Mouse (Mus musculus) thymus, postnatal 0 days (tissue): ENCODE measurements at regions not wholly inside any gene's neighbourhood (a gene's known extent, or its start where the extent isn't known, plus 50 kb on each side); places are given as distances from the start of the nearest gene placed in this dataset.

Source experiments
- DNase-seq: peaks from one replicate; pipeline ENCODE4 v3.0.0-alpha.2; 2015; ENCODE audit warnings: low spot score

- peak; percentile 60 for DNase-seq
Observed at GRCm38 (mm10) chr4:56070664-56071334, 538.5 kb upstream of the Klf4 start.

DNA sequence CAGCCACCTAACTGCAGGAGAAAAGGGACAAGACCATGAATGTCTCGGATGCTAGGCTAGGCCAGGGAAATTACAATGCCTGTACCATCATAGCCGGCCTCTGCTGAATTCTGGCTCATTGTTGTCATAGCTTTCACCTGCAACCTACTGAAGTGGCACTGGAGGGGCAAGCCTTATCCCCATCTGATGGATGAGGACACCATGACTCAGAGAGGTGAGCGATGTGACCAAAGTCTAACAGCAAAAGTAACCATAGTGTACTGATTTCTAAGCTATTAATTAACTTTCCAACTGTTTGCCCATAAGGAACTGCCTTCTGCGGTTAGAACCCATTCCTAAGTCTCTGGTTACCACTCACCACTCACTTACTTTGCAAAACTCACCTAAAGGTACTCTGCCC, 536.6 kb upstream of the Klf4 start:
- DNase-seq, result no peak

DNA sequence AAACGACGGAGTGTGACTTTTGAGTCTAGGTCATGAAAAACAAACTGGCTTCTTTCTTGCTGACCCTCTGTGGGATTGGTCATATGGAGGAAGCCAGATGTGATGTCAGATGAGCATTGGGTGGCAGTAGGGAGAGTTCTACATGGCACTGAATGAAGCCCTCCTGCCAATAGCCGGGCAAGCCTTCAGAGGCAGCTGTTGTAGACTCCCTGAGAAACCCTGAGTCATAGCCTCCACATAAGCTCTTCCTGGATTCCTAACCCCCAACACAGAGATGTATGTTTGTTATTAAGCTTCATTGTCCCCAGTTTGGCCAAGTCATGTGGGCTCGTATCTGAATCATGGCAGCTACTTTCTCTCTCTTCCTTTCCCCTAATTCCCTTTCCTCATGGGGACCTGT, 532.4 kb upstream of the Klf4 start:
- no peak for DNase-seq

GRCm38 (mm10) chr4:56051792-56052380, 519.6 kb upstream of the Klf4 start:
- DNase-seq, result no peak

GRCm38 (mm10) chr4:56039327-56039726, 507.1 kb upstream of the Klf4 start:
- DNase-seq, result no peak

GRCm38 (mm10) chr4:56036334-56036733, 504.1 kb upstream of the Klf4 start:
- no peak for DNase-seq

- DNase-seq, result no peak
Observed at GRCm38 (mm10) chr4:56035543-56035942, 503.3 kb upstream of the Klf4 start.

DNA sequence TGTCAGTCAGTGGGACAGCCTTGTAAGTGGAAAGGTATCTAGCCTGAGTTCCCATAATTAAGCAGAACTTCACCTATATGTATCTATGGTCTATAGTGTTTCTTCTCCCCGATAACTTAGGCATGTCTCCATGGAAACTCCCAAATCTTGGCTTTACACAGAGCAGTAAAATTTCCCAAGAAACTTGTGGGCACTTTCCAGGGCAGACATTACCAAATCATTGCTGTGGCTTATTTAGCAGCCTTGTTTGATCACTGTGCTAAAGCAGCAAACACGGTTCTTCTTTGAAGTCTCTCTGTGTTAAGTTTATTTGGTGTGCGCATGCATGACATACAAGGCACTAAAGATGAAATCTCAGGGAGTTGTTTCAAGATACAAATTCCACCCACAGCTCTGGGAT, 496.2 kb upstream of the Klf4 start:
- DNase-seq, result no peak

GRCm38 (mm10) chr4:56027258-56027657, 495.0 kb upstream of the Klf4 start:
- no peak for DNase-seq

GRCm38 (mm10) chr4:56024478-56024877, 492.2 kb upstream of the Klf4 start:
- no peak for DNase-seq

DNA sequence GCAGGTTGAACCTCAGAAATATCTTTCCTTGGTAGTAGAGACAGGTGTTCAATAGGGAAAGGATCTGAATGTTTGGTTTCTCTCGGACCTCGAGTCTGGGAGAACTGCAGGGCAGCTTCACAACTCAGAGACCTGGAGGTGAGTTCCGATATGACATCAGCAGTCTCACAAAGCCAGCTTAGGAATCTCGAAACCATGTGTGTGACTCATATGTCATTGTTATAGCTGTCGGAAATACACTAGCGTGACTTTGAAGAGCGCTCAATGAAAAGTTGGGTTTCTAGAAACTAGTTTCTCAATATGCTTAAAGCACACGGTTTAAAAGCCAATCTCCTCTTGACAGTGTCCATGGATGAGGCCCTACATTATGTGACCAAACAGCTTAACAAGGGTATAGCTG, 485.9 kb upstream of the Klf4 start:
- no peak for DNase-seq

DNA sequence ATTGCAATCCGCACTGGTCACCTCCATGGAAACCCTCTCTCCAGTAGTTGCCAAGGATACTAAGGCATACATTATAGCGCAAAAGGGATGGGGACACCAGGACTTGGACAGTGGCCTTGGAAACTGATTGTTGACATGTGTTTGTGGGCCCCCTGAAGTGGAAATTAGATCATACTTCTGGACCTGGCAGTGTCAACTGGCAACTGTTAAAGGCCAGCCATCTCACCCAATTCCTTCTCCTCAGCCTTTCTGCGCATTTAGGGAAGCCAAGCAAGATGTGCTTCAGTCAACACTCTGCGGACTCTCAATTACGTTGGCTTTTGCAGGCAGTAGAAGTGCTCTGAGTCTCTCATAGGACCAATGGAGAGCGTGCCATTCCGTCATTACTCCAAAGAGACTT, 483.2 kb upstream of the Klf4 start:
- DNase-seq, result no peak

DNA sequence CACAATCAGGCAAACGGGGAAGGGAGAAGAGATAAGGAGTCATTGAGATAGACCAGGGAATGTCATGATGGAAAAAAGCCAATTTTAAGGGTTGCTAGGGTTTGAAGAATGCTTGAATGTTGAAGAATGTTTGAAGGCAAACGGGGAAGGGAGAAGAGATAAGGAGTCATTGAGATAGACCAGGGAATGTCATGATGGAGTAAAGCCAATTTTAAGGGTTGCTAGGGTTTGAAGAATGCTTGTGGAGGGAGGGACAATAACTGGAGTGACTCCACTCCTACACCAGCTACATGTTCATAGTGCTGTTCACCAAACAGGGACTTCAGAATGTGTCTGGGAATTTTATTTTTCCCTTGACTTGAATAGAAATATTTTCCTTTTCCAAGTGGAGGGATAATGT, 476.0 kb upstream of the Klf4 start:
- DNase-seq, result no peak

GRCm38 (mm10) chr4:56004227-56004626, 472.0 kb upstream of the Klf4 start:
- DNase-seq, result no peak

DNA sequence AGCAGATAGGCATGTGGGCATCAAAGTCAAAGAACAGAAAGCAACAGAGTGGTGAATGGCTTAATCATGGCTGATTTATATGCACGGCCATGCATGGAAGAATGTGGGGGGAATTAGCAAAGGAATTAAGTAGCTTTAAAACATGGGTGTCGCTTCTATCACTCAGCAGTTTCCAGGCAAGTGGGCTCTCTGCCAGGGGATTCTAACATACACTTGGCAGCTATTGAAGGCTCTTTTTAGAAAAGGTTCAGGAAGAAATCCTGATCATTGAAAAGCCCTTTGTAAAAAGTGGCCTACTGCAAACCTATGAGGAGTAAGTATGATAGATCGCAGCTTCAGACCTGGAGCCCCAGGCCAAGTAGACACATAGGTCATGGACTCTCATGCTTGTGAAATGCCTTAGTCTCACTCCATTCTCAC, 469.1 kb upstream of the Klf4 start:
- no peak for DNase-seq

GRCm38 (mm10) chr4:55984026-55984425, 451.8 kb upstream of the Klf4 start:
- no peak for DNase-seq

- no peak for DNase-seq
Observed at GRCm38 (mm10) chr4:55978539-55978938, 446.3 kb upstream of the Klf4 start.

- DNase-seq, result no peak
Observed at GRCm38 (mm10) chr4:55976265-55976664, 444.0 kb upstream of the Klf4 start.

GRCm38 (mm10) chr4:55973706-55974105, 441.4 kb upstream of the Klf4 start:
- no peak for DNase-seq

GRCm38 (mm10) chr4:55972235-55972819, 440.1 kb upstream of the Klf4 start:
- DNase-seq, result no peak

DNA sequence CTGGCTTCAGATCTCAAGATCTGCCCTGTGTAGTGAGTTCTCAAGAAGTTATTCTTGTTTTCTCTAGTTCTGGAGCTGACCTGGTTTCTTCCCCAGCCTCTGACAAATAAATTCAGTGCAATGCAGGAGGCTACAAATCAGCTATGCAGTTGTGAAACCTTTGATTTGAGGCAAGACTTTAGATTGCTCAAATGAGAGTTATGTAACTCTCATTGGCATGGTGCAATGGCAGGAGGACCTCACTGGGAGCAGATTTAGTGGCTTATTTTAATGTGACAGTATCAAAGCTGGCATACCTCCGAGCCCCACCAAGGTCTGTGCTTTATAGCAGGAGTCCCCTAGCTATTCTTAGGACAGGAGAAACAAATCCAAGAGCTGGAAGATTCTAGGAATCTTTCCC, 427.8 kb upstream of the Klf4 start:
- no peak for DNase-seq

DNA sequence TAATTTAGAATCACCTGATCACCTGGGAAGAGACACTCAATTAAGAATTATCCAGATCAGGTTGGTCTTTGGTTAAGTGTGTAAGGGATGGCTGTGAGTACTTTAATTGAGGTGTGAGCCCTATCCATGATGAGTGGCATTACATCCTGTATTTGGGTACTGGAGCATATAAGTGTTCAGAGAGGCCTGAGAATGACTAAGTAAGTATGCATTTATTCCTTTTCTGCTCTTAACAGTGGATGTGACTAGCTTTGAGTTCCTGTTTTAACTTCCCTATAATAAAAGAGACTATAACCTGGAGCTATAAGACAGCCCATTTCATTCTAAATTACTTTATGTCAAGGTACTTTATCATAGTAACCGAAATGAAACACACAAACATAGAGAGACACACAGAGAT, 421.4 kb upstream of the Klf4 start:
- DNase-seq, result no peak

- DNase-seq, result no peak
Observed at GRCm38 (mm10) chr4:55952220-55952619, 420.0 kb upstream of the Klf4 start.
